Mouse (Mus musculus) erythroblast, embryonic 14.5 days (primary cell): ENCODE measurements at regions not wholly inside any gene's neighbourhood (a gene's known extent, or its start where the extent isn't known, plus 50 kb on each side); places are given as distances from the start of the nearest gene placed in this dataset.

Source experiments
- GATA1 ChIP-seq: IDR thresholded peaks from 2 replicates; pipeline ENCODE4 v1.6.1; 2012; ENCODE audit warnings: low read length, inconsistent platforms, mixed read lengths
- TAL1 ChIP-seq: IDR thresholded peaks from 3 replicates; pipeline ENCODE4 v1.6.1; 2012; ENCODE audit warnings: low read length, inconsistent platforms, mixed read lengths

DNA sequence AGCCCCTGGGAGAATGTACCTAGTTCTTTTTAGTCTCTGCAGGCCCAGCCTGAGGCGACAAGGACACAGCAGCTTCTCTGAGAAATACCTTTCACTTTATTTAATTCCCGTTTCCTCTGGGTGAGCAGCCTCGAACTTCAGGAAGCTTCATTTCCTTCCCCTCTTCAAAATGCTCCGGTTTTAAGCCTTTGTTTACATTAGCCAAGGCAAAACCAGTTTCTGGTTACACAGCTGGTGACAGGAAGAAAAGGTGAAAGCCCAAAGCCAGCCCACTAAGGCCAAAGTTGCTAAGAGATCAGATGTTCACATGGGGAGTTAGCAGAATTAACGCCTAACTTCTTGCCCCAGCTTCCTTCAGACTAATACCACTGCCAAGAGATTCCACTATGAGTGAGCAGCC is 127.4 kb upstream of the Lgalsl start:
- TF ChIP-seq GATA1 (no peak), TAL1 (no peak)
